Mouse (Mus musculus): ENCODE data around the gene H2al1a. TPM values are rescaled to one million over a fixed set of nuclear protein-coding genes. Genes with fewer than 3 reads are reported as not detected.

The H2al1a gene
- polyA plus RNA-seq, 1 experiment from 2014 or later: not detected

Other genes with a start within 250 kb of the H2al1a start
- not detected in 2 replicates for gene H2al1b, start 3.2 kb downstream of the H2al1a start, polyA plus RNA-seq (2015; fragmentation: Nextera tagmentation; extraction: Ambion mirVana)
- not detected in 2 replicates for gene H2al1c, start 6.4 kb downstream of the H2al1a start, polyA plus RNA-seq (2015; fragmentation: Nextera tagmentation; extraction: Ambion mirVana)
- gene H2al1d, start 9.6 kb downstream of the H2al1a start, polyA plus RNA-seq (2015; fragmentation: Nextera tagmentation; extraction: Ambion mirVana): not detected in 2 replicates
- not detected in 2 replicates for gene H2al1e, start 12.7 kb downstream of the H2al1a start, polyA plus RNA-seq (2015; fragmentation: Nextera tagmentation; extraction: Ambion mirVana)
- gene H2al1f, start 15.9 kb downstream of the H2al1a start, polyA plus RNA-seq (2015; fragmentation: Nextera tagmentation; extraction: Ambion mirVana): not detected in 2 replicates
- not detected in 2 replicates for gene H2al1g, start 19.0 kb downstream of the H2al1a start, polyA plus RNA-seq (2015; fragmentation: Nextera tagmentation; extraction: Ambion mirVana)
- not detected in 2 replicates for gene H2al1h, start 22.2 kb downstream of the H2al1a start, polyA plus RNA-seq (2015; fragmentation: Nextera tagmentation; extraction: Ambion mirVana)
- gene H2al1i, start 25.4 kb downstream of the H2al1a start, polyA plus RNA-seq (2015; fragmentation: Nextera tagmentation; extraction: Ambion mirVana): not detected in 2 replicates
- not detected in 2 replicates for gene H2al1j, start 28.6 kb downstream of the H2al1a start, polyA plus RNA-seq (2015; fragmentation: Nextera tagmentation; extraction: Ambion mirVana)